Mouse (Mus musculus) cerebellum, adult 18-20 months (tissue): ENCODE measurements around the gene Il9r.
"Not testable (repeated sequence)": the region's sequence is repeated elsewhere in the genome, so short reads cannot be mapped to it uniquely, and the experiment has no call there.

Source experiments
- DNase-seq, 2 experiments: peaks; one replicate each; pipeline ENCODE4 v3.0.0; 2021

Gene Il9r

DNA sequence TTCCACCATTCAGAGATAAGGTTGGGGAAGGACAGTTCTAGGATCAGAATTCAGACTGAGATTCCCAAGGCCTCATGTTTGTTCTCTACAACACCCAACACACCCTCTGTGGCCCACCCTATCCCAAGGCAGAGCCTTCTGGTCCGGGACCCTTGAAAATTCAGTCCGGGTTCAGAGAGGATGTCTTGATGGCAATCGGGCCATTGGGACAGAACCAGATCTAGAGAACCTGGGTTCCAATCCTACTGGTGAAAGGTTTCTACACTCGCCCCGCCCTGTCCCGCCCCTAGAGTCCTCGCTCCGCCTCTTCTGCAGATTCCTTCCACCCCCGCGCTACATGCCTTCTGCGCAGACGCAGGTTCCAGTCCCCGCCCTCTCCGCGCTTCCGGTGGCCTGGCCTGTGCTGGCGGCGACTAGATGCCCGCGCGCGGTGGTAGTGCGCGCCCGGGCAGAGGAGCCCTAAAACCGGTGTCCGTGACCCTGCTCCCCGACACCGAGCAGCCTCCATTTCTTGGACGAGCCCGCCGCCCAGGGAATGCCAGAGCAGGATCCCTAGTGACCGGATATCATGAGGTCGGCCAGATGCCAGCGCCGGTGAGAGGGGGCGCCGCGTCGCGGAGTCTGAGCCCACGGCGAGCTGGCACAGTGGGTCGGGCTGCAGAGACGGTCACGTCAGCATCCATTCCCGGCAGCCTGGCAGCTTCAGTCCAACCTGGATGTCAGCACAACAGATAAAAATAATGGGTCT lies 26.2 kb upstream of the Il9r start, which contains the start of gene Mpg:
Mpg (plus strand) TSS at position 382 of the 748 bp plus-strand sequence.
- DNase-seq, result peak; percentile 91 to 92

DNA sequence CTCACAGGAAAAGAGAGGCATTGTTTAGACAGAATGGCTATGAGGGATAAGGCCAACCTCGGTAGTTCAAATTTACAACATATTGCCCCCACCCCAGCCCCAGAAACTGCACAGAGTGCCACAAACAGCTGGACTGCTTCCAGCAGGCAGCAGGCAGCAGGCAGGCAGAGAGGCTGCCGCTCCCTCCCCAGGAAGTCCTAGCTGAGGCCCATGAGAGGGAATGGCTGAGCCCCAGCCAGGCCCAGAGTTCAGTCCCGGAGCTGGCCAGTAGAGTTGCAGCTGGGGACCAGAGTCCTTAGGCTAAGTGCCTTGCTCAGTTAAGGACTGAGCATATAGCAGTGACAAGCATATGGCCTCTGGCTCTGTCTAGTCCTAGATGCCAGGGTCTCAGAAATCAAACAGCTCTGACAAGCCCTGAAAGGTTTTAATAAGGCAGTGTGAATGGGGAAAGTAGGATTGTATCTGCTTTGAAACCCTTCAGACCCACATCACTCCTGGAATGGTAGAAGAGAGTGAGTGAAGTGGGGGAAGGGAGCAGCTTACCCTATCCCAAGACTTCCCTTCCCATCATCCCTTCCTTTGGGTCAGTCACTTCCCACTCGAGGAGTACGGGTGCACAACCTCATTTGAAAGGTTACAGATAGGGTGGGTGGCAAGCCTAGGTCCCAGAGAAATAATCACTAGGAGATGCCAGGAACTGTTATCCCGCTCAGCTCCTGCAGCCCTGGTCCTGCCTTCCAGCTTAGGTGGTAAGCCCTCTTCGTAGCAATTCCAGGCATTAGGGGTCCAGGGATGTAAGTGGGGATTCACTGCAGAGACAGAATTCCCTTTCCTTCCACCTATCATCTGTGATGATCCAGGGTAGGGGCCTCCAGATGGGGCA lies 25.4 kb upstream of the Il9r start:
- peak in 1 of 2 experiments; percentile 40 for DNase-seq

DNA sequence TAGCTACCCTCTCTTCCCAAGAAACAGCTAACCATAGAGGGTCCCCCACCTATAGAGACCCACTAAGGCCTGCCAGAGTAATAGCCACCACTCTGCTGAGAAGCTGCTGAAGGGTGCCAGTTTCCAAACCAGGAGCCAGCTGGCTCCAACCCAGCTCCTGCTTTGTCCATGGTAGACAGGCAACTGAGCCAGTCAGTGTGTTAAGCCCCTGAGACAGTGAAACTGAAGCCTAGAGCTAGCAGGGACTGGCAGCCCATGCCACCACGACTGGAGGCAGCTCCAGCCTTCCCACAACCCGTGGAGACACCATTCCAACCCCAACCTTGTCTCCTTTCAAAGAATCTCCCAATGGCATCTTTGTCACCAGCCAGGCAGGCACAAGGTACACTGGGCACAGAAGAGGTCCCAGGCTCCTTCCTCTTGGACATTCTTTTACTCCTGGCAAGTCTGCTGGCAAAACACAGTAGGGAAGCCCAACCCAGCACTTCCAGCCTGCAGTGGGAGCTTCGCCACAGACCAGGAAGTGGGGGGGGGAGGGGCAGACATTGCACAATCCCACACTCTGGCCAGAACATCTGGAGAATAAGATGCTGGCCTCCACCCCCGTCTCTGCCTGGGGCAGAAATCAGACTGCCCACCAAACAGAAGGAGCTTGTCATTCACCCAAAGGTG lies 24.5 kb upstream of the Il9r start:
- no peak for DNase-seq

DNA sequence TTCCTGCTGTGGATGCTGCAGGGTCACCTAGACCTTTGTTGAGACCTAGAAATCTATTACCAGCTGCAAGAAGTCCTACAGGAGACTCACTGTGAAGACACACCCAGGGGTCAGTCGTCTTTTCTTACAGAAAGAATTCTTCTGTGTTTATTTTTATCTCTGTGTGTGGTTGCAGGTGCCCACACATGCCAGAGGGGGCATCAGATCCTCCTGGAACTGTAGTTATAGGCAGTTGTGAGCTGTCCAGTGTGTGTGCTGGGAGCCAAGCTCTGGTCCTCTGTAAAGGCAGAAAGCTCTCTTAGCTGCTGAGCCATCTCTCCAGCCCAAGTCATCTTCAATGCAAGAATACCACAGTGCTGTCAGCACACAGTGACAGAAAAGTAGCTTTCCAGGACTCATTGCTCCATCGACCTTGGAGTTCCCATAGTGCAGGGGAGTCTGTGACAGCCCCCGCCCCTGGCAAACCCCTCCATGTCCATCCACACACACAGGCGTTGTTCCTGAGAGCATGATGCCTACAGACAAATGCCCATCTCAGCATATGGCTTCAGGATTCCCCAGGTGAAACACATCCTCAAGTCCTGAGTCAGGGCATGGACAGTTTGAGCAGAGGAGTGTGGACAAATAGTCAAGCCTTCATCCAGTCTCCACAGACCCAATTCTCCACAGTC lies 23.4 kb upstream of the Il9r start:
- no peak for DNase-seq

DNA sequence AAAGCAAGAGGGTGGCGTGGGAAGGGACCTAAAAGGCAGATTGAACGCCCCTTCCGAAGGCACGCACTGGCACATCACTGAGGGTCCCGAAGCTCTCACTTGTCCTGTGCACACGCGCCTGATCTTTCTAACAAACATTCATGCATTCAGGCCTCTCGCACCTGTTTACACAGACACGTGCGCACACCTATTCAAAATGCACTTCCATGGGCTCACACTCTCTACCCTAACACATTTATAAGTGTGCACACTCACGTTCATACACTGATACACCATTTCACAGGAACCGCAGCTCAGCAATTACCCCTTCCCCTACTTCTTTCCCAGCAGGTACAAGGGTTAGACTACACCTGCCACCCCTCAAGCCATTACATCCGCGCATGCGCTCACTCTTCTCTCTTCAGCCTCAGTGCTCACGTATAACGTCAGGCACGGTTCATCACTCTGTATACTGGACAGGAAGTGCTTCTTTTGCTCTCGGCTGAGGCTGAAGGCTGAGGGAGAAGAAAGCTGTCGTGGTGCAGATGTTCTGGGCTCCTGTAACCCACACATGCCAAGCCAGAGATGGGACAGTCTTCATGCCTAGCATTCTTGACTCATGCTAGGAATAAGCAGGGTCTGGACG lies 22.6 kb upstream of the Il9r start:
- peak in 1 of 2 experiments; percentile 44 for DNase-seq

DNA sequence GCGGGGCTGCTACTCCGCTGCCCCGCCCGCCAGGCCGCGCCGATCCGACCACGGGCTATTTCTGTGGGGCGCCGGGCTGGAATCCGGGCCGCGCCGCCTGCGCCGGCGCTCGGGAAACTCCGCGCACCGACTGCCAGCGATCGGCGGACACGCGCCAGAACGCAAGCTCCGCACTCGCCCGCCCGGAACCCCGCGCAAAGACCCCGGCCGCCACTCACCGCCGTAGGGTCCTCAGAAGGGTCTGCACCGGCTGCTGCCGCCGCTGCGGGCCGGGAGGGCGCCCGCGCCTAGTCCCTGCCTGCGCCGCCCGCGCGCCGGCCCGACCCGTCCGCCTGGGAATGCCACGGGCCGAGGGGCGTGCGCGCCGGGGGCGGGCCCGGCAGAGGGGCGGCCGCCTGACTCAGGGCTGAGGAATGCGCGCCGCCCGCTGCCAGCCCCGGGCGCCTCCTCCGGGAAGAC lies 21.9 kb upstream of the Il9r start, which contains the start of gene Rhbdf1:
Rhbdf1 (minus strand) TSS at position 350 of the 459 bp plus-strand sequence.
- peak in 1 of 2 experiments; percentile 39 for DNase-seq

DNA sequence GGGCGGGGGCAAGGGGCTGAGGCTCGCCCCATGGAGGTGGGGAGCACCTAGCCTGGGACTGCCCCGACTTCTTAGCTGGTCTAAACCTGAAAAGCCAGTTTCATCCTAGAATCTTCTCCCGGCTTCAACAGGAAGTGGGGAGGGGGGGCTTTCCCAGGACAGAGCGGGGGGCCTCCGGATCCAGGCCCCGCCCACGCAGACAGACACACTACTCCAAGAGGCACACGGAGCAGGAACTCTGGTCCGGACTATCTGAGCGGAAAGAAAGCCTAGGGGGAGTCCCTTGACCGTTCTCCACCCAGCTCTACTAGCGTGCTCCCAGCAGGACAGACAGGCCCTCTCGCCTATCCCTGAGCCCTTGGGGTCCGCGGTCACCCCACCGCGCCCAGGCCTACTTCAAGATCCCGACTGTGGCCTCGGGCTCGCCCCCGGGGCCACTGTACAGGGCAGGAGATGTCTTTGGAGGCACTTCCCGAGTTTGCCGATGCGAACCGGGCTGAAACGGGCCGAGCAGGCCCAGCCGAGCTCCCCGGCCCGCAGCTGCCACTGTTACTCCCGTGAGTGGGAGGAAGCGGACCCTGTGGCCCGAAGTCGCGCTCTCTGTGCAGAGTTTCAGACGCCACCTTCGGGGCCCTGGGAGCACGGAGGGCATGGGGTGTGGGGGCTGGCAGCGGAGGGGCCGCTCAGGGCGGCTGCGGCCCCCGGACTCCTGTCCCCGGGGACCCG lies 21.3 kb upstream of the Il9r start:
- DNase-seq, result peak in 1 of 2 experiments; percentile 61

DNA sequence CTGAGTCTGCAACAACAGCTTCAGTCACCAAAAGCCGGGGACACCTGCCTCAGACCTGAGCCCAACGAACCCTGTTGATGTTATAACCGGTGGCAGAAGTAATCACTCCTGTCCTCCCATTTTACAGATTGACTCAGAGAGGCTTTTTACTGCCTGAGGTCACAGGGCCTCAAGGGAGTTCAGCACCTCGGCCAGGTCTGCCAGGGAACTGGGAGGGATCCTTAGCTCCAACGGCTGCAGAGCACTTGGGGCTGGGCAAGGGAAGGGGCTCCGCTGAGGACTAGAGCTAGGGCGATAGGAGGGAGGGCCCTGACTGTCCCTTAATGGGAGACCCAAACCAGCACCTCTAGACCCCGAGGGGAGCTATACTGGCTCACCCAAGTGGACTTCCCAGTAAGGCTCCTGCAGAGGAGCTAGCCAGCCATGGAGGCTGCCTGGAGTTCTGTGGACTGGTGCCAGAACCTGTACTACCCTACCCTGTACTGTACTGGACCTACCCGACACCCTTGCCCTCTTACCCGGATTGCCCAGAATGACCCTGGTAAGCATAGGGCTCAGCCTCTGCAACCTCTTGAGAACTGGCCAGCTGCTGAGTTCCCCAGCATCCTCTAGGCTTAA lies 20.6 kb upstream of the Il9r start:
- DNase-seq, result peak in 1 of 2 experiments; percentile 31

DNA sequence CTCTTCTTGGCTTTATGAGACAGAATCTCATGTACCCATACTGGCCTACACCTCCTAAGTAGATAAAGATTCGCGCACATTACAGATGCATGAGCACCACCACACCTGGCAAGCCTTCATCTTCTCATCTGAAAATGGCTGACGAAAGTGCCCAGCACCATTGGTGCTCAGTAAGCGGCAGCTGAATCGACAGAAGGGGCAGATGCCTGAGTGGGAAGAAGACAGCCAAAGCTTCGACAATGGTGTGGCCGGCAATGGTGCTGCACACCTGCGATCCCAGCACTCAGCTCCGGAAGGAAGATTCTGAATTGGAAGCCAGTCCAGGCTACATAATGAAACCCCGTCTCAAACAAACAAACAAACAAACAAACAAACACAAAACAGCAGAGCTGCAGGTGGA lies 19.2 kb upstream of the Il9r start:
- no peak for DNase-seq

DNA sequence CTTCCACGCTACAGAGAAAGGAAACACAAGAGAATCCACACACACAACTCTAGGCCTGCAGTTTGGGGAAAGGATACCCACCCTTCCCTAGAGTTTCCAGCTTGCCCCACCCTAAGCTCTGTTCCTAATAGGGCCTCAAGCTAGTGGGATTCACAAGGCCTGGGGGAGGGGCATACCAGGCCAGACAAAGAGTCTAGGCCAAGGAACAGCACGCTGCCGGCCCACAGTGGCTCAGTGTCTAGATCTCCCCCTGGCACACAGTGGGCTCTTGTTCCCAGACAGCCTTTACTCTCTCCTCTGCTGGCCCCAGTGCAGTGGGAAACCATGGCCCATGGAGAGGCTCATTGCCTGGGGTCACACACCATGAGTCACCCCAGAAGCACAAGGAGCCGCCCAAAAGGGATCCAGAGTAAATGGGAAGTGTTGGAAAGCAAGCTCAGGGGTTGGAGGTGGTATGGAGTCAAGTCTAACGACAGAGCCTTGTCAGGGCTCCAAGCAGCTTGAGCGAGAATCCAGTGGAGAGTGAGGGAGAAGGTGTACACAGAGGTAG lies 18.5 kb upstream of the Il9r start:
- no peak for DNase-seq

DNA sequence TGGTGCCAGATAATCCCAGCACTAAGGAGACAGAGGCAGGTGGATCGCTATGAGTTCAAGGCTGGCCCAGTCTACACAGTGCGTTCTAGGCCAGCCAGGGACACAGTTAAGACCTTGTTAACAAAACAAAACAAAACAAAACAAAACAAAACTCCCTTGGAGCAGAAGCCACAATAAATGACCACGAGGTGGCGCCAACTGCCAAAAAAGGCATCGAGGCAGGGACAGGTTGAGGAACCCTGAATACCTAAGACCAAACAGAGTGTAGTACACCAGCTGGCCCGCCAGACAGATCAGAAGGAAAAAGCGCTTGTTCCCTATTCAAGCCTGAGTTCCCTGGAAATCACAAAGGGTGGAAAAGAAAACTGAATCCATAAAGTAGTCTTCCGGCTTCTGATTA lies 16.8 kb upstream of the Il9r start:
- DNase-seq, result peak; percentile 84 to 86

DNA sequence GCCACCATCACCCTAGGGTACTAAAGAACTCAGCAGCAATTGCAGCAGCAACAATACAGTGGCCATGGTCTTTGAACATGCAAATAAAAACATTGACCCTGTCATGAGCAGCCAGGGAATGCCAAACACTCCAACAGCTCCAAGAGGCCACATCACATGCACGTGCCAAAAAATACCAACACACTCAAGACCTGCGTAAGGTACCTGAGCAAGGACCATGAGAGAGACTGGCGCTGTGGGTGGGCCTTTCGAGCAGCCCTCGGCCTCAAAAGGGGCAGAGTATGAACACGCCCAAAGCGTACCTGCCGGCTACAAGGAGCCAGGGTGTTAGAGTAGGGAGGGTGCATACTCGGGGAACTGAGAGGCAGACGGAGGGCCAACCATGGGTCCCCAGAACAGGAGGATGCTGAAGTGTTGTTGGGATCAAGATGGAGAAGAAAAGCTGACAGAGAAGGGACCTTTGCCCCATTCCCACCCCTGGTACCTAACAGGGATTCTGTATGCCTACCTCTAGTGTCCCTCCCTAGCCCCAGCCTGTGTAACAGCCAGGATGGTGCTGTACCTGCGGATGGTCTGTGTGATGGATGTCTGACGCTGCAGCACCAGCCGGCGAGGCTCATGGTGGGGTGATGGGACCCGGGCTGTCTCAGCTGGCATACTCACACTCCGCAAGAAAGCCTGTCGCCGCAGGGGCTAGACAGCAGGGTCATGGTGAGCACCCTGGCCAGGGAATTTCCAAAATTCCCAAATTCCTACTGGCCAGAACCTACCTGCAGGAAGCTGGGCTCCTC lies 15.5 kb upstream of the Il9r start:
- DNase-seq, result no peak

DNA sequence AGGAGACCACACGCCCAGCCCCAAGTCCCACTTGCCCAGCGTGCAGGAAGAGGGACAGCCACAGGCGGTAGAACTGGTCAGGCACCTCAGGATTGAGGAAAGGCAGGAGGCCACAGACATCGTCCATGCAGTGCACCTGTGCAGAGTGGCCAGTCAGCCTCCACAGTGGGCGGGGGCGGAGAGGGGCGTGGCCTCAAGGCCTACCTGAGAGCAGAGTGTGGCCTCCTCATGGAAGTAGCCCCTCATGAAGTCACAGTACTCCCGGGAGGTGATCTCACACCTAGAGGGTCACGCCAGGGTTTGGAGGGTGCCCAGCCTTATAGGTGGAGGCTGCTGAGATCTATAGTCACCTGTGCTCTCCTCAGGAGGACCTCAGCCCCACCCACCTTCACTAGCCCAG lies 10.5 kb upstream of the Il9r start:
- DNase-seq, result no peak

DNA sequence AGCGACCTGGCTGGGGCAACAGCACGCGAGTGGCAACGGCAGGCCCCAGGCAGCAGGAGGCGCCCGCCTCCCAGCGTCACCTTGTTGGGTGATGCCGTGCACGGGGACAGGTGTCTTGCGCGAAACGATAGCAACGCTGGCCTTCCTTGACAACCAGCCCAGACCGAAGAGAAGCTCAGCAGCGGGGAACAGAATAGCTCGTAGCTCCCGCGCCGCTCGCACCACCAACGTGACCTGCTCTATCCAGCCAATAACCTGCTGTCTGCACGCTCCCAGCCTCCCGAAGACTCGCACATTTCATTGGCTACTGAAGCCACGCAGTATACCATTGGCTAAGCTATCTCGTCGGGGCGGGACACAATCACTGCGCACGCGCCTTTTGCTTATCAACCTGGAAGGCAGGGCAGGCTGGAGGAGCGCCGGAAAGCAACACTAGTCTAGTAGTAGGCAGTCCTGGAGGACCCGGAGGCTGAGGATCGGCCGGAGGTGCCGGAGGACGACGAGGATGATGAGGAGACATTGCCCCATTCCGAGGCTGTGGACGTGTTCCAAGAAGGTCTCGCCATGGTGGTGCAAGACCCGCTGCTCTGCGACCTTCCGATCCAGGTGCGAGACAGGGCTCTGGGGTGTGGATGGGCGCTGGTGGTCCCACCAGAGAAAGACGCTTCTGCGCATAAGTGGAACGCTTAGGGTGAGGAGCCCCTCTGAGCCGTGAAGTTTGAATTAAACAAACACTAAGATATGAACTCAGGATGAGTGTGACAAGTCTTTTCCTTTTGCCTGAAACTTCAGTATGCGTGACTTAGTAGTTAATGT lies 5.2 kb upstream of the Il9r start, which contains the start of gene Snrnp25:
Snrnp25 (plus strand) TSS at position 358 of the 816 bp plus-strand sequence.
- peak; percentile 95 to 98 for DNase-seq

DNA sequence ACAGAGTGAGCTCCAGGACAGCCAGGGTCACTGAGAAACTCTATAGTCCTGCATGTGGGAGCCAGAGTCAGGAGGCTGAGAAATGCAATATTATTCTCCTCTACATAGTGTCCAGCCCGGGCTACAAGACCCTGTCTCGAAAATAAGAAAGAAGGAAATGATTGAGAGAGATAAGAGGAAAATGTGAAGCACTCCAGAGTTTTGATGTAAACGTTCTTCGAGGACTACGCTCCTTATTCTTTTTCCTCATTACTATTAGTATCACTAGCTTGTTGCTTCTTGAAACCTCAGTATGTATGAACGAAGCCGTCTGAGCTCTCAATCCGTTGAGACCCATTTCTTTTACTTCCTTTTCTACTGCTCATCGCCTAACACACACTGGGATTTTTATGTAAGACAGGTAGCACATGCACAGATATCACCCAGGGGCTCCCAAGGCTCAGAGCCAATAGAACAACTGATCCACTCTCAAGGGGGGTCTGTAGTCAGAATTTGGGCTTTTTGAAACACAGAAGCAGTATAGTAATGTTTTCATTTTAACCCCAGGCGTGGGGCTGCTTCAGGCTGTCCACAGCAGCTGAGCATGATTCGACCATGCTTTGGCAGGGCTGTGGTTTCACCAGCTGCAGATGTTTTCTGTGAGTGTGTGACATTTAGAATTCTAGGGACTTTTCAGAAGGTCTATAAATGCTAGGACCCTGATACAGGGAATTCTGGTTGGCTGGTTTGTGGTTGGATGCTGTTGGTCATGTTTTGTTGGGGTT lies 2.0 kb upstream of the Il9r start:
- DNase-seq, result peak in 1 of 2 experiments; percentile 0

DNA sequence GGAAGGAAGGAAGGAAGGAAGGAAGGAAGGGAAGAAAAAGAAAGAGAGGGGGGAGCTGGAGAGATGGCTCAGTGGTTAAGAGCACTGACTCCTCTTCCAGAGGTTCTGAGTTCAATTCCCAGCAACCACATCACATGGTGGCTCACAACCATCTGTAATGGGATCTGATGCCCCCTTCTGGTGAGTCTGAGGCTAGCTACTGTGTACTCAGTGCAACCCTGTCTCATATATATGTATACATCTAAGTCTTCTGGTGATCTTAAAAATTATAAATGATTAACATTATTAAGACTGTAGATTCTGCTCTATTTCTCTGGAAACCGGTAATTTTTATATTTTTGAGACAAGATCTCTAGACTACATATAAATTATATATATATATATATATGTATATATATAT lies 913 bp upstream of the Il9r start:
- DNase-seq, result not testable (repeated sequence)

DNA sequence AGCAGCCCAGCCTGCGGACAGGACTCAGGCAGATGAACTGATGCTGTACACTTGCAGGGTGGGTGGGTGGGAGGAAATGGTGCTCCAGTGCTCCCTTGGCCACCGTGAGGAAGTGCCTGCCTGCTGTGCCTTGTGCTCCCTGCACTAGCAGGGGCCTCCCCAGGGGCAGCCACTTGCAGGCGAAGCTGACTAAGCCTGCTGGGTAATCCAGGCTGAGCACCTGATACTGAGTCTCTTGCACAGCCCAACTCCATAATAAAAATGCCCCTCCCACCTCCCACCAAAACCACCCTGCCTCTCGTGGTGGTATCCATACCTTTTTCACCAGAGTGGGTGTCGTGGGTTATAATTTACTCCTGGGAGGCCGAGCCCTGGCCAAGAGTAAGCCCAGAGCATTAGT lies 849 bp downstream of the Il9r start:
- DNase-seq, result no peak
